Mouse (Mus musculus) layer of hippocampus, postnatal 36 days (tissue): ENCODE measurements around the gene Gm26558. TPM values are rescaled to one million over a fixed set of nuclear protein-coding genes. Genes with fewer than 3 reads are reported as not detected.

ENCODE experiments used
- DNase-seq, 2 experiments: peaks; one replicate each; pipeline ENCODE4 v3.0.0; 2022
- total RNA-seq, 2 experiments: library from RNA; stranded (reverse); gene quantifications; 2 replicates each; pipeline ENCODE4 v1.2.3; 2021

The Gm26558 gene
- total RNA-seq, 2 experiments from 2014 or later = not detected

DNA sequence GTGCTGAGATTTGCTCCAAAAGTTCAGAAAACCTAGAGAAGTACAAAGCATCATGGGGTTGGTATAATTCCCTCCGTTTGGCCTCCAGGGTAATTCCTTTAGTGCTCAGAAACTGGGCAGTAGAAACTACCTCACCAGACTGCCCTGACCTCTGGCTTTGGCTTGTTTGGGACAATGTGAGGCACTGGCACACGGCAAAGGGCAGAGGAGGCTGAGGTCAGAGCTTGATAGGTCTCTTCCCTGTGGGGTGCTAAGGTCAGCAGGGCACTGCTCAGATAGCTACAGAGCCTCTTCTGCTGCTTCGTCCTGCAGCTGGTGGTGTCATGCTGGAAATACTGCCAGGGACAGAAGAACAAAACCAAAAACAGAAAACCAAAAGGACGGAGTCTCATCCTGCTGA is 14.2 kb downstream of the Gm26558 start:
- no peak for DNase-seq

DNA sequence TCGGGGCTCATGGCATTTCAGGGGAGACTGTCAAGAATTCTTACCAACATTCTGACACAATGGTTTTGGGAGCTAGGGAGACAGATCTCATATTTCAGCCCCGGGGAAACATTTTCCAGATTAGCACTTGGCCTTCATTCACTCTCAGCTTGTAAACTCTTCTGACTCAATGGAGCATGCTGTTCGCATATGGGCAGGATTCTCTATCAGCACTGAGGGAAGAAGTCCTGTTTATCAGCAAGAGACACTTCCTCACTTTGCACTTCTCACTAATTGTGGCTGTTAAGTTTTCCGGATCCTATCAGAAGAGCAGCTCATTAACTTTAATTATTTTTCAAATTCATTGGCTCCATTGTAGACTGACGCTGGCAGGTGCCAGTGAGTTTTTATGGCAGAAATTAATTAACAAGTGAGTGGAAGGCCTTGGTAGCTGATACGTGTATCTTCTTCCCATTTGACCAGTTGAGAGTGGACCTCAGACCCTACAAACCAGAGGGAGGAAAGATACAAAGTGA is 16.6 kb downstream of the Gm26558 start:
- DNase-seq = no peak

DNA sequence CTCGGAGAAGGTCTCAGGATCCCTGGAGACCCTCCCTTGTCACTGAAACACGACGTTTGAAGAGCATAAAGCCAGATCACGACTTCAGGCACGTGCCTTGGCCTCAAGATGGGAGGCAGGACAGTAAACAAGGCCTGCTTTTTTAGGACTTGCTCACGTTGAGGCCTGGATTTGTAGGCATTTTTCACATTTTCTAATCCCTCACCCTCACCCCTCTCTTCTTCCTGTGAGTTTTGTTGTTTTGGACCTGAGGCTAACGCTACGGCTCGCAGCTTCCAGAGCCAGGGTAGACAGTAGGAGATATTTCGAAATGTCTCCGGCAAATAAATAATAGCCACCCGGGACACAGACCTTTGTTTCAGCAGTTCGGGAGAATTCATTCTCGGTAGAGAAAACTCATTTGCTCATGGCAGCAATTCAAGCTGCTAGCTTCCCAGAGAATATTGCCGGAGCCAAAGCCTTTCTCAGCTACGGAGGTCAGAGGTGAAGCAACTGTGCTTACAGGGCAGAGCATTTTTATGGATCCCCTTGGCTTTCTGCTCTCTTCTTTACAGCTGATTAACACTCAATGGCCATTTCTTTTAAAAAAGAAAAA is 18.8 kb downstream of the Gm26558 start:
- no peak for DNase-seq

DNA sequence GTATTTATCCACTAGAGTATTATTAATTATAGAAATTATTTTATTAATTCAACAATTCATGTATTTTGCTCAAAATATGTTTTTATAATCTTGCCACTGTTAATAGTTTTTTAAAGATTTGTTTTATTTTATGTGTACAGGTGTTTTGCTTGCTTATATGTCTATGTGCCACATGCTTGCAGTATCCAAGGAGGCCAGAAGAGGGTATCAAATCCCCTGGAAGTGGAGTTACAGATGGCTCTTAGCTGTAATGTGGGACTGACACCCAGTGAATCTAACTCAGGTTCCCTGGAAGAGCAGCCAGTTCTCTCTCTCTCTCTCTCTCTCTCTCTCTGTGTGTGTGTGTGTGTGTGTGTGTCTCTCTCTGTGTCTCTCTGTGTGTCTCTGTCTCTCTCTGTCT is 20.9 kb downstream of the Gm26558 start:
- DNase-seq = no peak

GRCm38 (mm10) chr2:70634028-70634690 is 27.7 kb downstream of the Gm26558 start:
- DNase-seq = no peak

DNA sequence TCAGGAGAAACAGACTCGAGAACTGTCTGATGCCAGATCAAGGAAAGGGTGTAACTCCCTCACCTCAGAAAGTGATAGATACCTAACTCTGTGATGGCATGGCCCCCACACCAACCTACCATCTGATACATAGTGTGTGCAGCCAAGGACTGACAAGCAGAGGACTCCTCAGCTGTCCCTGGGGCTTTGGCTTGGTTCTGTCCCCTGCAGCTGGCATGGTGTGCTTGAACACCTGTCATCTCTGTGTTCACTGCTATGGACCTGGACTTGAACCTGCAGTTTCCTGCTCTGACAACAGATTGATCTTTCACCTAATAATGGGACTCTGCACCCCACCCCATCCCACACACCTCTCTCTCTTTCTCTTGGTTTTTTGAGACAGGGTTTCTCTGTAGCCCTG is 29.5 kb downstream of the Gm26558 start:
- DNase-seq = no peak

GRCm38 (mm10) chr2:70631321-70631720 is 30.6 kb downstream of the Gm26558 start:
- DNase-seq = no peak

GRCm38 (mm10) chr2:70629921-70630320 is 32.0 kb downstream of the Gm26558 start:
- DNase-seq = no peak

DNA sequence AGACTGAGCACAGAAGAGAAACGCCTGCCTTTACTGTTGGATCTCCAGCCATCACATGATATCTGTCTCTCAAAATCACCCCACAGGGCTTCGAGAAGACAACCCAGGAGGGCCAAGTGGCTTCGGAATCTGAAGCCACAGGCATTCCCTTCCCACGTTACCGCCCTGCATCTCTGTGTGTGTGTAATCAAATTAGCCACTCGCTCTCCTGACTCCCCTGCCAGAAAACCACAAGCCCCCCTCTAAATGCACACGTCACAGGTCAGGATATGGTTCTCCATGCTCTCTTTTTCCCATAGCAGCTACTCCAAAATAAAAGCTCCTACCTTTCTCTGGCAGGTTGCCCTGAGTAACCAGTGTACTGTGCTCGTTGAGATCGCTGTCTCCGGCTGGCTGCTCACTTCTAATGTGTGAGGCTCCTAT is 32.6 kb downstream of the Gm26558 start:
- peak in 1 of 2 experiments; percentile 7 for DNase-seq

- no peak for DNase-seq
Measured at GRCm38 (mm10) chr2:70628397-70628796, 33.5 kb downstream of the Gm26558 start.

DNA sequence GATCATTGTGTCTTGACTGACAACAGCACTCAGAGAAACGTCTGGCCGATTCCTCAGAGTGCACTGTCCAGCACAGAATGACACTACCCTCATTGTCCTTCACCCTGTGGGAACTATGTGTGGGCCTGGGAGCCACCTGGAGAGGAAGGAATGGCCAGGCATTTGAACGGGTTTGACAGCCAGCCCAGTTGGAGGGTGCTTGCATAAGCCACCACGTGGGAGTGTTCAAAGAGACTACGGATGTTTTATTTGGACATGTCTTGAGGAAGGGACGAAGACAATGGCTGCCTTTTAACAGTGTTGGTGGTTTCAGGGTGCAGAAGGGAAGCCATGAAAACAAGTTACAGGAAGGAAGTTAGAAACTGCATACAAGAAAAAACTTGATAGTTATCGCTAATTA is 36.1 kb downstream of the Gm26558 start:
- no peak for DNase-seq

DNA sequence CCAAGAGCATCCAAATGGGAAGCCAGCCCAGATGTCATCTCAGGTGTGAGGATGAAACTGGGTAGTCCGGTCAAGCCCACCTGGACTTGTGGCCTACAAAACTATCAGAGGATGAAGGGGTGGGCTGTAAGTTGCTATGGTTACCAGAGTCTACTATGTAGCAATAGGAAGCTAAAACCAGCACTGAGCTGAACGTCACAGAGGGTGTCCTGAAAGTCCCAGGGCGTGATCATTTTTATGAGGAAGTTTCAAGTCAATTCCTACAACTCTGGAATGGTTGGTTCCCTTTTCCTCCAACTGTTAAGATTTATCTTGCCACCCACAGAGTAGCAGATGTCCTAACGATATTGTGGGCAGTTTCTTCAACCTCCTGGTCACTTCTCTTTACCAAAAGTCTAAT is 39.7 kb downstream of the Gm26558 start:
- DNase-seq = no peak

DNA sequence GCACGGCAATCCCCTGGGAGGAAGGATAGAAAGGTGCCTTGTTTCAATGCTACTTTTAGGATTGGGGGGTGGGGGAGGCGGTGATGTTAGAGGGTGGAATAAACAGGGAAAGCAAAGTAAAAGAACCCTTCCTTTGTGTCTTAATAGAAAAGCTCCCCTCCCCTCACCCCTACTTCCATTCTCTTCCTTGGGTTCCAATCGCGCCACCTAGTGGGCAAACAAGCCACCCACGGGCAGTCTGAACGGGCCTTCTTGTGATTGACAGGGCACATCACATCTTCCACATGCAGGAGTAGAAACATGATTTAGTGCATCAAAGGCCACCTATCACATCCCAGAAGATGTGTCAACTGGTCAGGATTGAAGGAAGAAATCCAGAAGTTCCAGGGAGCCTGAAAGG is 41.7 kb downstream of the Gm26558 start:
- peak; percentile 63 to 65 for DNase-seq

DNA sequence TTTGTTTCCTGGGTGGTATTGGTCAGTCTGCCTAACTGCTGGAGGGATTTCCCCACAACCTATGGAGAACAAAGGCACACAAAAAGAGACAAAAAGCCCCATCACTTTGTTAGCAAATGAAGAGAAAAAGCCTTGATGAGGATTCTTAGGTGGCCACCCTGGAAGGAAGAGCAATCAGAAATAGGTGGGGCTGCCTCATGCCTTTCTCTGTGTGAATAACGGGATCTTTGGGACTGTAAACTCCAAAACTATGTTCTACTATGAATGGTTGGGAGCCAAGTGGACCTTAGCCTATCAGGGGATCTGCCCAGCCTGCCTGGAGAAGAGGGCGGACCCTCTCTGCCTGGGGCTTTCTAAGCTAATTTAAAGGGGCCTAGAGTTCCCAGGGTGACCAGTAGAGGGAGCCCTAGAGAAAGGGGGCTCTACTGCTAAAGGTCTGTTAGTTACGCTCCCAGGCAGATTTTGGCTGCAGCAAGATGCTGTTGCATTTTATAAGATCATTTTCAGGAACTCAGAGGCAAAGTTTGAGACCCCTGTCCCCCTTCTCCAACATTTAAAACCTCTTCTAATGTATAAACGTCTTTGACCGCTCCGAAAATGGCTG is 42.6 kb downstream of the Gm26558 start:
- DNase-seq = no peak

DNA sequence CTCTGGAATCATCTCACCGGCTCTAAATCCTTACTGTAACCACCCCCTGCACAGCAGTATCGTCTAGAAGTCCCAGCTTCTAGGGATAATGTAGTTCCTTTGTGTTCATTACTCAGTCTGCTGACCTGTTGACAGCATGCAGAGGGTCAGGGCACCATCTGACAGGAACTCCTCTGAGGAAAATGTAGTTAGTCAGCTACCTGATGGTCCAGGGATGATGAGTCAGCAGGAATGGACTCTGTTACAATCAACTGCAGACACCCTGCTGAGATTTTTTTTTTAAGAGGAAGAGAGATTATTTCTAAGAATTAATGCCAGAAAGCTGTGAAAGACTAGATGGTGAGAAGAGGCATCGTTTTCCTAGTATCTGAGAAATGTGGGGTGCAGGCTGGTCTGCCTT is 45.3 kb downstream of the Gm26558 start:
- no peak for DNase-seq

- DNase-seq = no peak
Measured at GRCm38 (mm10) chr2:70616076-70616475, 45.8 kb downstream of the Gm26558 start.

GRCm38 (mm10) chr2:70614745-70615351 is 47.1 kb downstream of the Gm26558 start:
- DNase-seq = no peak

Other genes starting within 250 kb of the Gm26558 start
- gene Sp5, start 187.2 kb downstream of the Gm26558 start, total RNA-seq = under 1 TPM in 1 of 2 experiments, not detected in 1; 0.30 TPM
- 1 to 10 TPM in 1 of 2 experiments, under 1 TPM in 1; 0.88 to 1.0 TPM for gene Erich2, start 153.3 kb downstream of the Gm26558 start, total RNA-seq
- 100 to 1,000 TPM; 346 to 377 TPM for gene Gad1, start 109.0 kb downstream of the Gm26558 start, total RNA-seq
- 100 to 1,000 TPM; 104 to 108 TPM for gene Gorasp2, start 532 bp downstream of the Gm26558 start, total RNA-seq
- 10 to 100 TPM; 63.9 to 74.6 TPM for gene Tlk1, start 163.6 kb upstream of the Gm26558 start, total RNA-seq